Mouse (Mus musculus) cerebellum, postnatal 25 days (tissue): ENCODE results near the gene 4930518I15Rik.
"Not testable (repeated sequence)": the region's sequence is repeated elsewhere in the genome, so short reads cannot be mapped to it uniquely, and the experiment has no call there.

Experiments used
- DNase-seq, 2 experiments: peaks; one replicate each; pipeline ENCODE4 v3.0.0; 2021; ENCODE audit warnings: mixed read lengths in 2 of 2

The 4930518I15Rik gene

GRCm38 (mm10) chr2:156841841-156842706 lies 15.7 kb downstream of the 4930518I15Rik start:
- DNase-seq, result peak; percentile 58 to 74

GRCm38 (mm10) chr2:156841028-156841840 lies 16.5 kb downstream of the 4930518I15Rik start:
- peak; percentile 20 to 26 for DNase-seq

- DNase-seq, result peak; percentile 20 to 25
Observed at GRCm38 (mm10) chr2:156840301-156841027, 17.3 kb downstream of the 4930518I15Rik start.

GRCm38 (mm10) chr2:156839319-156840191 lies 18.2 kb downstream of the 4930518I15Rik start, which contains the start of gene Tgif2:
TSS of gene Tgif2 (plus strand) at chr2:156840007.
- DNase-seq, result peak in 1 of 2 experiments; percentile 22

- DNase-seq, result no peak
Observed at GRCm38 (mm10) chr2:156838839-156839238, 18.9 kb downstream of the 4930518I15Rik start.

- no peak for DNase-seq
Observed at GRCm38 (mm10) chr2:156834336-156834735, 23.4 kb downstream of the 4930518I15Rik start.

- DNase-seq, result not testable (repeated sequence)
Observed at GRCm38 (mm10) chr2:156825128-156825527, 32.6 kb downstream of the 4930518I15Rik start.

- DNase-seq, result no peak
Observed at GRCm38 (mm10) chr2:156816116-156816515, 41.6 kb downstream of the 4930518I15Rik start.

- no peak for DNase-seq
Observed at GRCm38 (mm10) chr2:156815412-156815811, 42.3 kb downstream of the 4930518I15Rik start.

GRCm38 (mm10) chr2:156814893-156815292 lies 42.9 kb downstream of the 4930518I15Rik start:
- no peak for DNase-seq

DNA sequence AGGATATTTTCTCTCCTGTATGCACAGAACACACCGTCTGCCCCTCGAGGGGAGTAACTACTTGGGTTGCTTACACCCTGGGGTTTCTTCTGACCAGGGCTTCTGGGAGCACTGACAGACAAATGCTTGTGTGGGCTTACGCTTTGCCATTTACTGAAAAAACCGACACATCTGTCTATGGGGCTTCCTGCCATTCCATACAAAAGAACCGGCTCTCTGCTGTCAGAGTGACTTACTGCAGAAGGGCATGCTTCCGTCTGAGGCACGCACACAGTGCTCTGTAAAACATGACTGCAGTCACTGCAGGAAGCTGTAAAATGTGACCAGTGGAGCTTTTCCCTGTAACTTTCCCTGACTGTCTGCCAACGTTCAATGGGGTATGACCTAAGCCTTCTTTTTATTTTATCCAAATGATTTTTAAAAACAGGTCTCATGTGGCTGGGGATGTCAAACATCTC lies 43.4 kb downstream of the 4930518I15Rik start:
- no peak for DNase-seq

GRCm38 (mm10) chr2:156811556-156811955 lies 46.2 kb downstream of the 4930518I15Rik start:
- no peak for DNase-seq

- no peak for DNase-seq
Observed at GRCm38 (mm10) chr2:156810716-156811115, 47.0 kb downstream of the 4930518I15Rik start.

- DNase-seq, result peak; percentile 61 to 75
Observed at GRCm38 (mm10) chr2:156809579-156809978, 48.2 kb downstream of the 4930518I15Rik start.

- no peak for DNase-seq
Observed at GRCm38 (mm10) chr2:156806886-156807285, 50.9 kb downstream of the 4930518I15Rik start.
